Mouse (Mus musculus): Measurements from ENCODE around the gene H2al1o. TPM values are rescaled to one million over a fixed set of nuclear protein-coding genes. Genes with fewer than 3 reads are reported as not detected.
"Not testable (repeated sequence)": the region's sequence is repeated elsewhere in the genome, so short reads cannot be mapped to it uniquely, and the experiment has no call there.

The H2al1o gene
- polyA plus RNA-seq (2012) = not detected in 2 replicates

DNA sequence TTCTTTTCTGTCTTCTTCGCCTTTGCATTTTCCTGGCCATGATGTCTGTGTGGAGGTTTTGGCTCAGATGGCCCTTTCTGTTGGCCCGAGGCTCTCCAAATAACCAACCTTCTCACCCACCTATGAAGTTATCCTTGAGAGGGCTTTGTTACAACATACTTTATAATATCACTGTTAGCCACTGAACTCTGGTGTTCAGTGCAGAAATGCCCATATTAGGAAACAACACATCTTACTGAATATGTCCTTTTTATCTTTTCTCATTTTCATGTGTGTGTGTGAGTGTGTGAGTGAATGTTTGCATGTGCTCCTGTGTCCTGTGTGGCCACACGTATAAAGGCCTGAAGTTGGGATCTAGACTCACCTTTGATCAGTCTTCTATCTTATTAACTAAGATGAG lies at the start of gene H2al1o:
H2al1o (minus strand) TSS at position 101 of the 400 bp plus-strand sequence.
- not testable (repeated sequence) for TF ChIP-seq GATA1 (IDR thresholded peaks at IDR 0.05; ENCODE audit: low read length)

DNA sequence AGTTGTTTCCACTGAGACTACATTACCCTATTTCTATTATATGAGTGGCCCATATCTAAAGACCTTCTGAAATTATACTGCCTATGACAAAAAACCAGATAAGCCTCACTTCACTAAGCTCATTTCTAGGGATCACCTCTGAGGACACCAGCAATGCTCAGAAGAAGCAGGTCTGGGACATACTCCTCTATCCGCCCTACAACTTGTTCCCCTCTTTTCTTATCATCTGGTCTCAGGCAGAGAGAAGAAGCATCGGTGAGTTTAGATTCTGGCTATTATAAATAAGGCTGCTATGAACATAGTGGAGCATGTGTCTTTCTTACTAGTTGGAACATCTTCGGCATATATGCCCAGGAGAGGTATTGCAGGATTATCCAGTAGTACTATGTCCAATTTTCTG lies 35.3 kb downstream of the H2al1o start:
- no peak for TF ChIP-seq GATA1 (IDR thresholded peaks at IDR 0.05; ENCODE audit: low read length)

Other genes with a start within 250 kb of the H2al1o start
- gene H2al1k, start 221.8 kb downstream of the H2al1o start, polyA plus RNA-seq (2012) = not detected in 2 replicates
- not detected in 2 replicates for gene Cybb, start 84.6 kb downstream of the H2al1o start, polyA plus RNA-seq (2012)
- gene Dynlt3, start 90.6 kb upstream of the H2al1o start, polyA plus RNA-seq (2012) = 1.0 and 1.9 TPM in 2 replicates